Mouse (Mus musculus) central nervous system, embryonic 18 days (tissue): ENCODE data around the gene Pex5l. TPM values are rescaled to one million over a fixed set of nuclear protein-coding genes. Genes with fewer than 3 reads are reported as not detected.

ENCODE experiments used
- polyA plus RNA-seq: library from polyadenylated mRNA; depleted of rRNA; stranded (reverse); fragments of >200 nt; gene quantifications from 2 replicates; pipeline ENCODE4 v1.2.3, GENCODE M21; 2012; rRNA removed

Gene Pex5l
- polyA plus RNA-seq: 11.3 and 13.2 TPM in 2 replicates

DNA sequence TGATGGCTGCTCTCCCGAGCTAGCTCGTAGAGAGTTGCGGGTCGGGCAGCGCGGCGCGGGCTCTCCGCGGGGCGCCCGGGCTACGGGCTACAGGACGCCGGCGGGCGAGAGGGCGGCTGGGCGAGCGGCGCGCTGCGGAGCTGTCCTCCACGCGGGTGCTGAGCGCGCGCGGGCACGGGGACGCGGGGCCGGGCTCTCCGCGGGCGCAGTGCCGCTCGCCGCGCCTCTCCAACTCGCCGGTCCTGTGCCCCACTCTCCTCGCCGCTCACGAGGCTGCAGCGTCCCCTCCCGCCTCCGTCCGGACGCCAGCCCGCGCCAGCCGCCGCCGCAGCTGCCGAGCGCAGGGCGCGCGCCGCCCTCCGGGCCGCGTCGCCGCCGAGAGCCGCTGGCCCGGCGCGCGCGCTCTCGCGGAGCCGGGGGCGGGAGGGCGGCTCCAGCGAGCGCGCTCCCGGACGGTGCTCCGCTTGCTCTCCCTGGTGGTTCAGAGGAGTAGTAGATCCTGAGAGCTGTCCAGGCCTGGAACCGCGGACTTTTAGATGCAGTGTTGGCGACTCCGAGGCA lies at the start of gene Pex5l:
Gene Pex5l (minus strand): TSS at position 347 of the 561 bp plus-strand sequence.

